Mouse (Mus musculus): ENCODE results near the gene Ybx3. TPM values are rescaled to one million over a fixed set of nuclear protein-coding genes. Genes with fewer than 3 reads are reported as not detected.

Ybx3 gene
- polyA plus RNA-seq, 1 experiment from 2014 or later: 90.2 TPM

DNA sequence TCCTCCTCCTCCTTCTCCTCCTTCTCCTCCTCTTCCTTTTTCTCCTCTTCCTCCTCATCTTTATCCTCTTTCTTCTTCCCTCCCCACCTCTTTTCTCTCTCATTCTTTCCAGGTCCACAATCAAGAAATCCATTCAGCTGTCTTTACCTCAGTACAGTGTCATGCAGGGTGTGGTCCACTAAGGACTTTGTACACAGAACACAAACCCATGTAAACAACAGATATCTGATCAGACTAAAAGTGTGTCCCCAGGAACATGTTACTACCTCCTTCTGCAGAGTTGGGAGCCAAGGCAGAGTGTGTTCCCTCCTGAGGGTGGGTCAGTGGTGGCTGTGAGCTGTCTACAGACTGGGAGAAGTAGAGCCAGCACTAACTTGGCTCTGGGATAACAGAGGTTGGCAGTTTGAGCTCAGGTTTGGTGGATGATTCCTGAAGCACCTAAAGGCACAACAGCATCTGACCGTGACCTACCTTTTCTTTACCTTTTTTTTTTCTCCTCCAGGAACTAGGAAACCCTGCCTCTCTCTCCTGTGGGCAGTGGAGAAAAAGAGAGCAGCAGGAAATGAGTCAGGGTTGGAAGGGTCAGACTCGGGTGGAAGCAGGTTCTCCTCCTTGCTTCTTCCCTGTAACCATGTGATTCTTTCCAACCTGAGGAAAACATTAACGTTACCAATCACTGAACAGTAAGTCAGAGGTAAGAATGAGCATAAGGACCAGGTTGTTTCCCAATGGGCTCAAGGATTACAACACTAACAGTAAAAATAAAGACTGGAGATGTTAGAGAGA, 66.2 kb downstream of the Ybx3 start:
- ATAC-seq (ENCODE audit: low read depth) (no peak), DNase-seq (ENCODE audit: low spot score) (no peak)
- Histone ChIP-seq H3K9ac (ENCODE audit: low read depth, low read length) (no peak overlapping the region), H3K4me2 (ENCODE audit: low read depth, low read length) (no peak overlapping the region), H3K27ac (replicated peaks; ENCODE audit: low read depth, low read length) (no peak overlapping the region), H3K4me3 (ENCODE audit: low read depth, low read length) (no peak overlapping the region), H3K27me3 (replicated peaks; ENCODE audit: control insufficient read depth, insufficient read depth, low read length) (no peaks in the 10 kb centered on the region), H3K4me1 (ENCODE audit: control insufficient read depth, insufficient read depth, low read length) (no peaks in the 10 kb centered on the region), H3K9me3 (ENCODE audit: control insufficient read depth, low read length) (no peaks in the 10 kb centered on the region), H3K36me3 (ENCODE audit: control insufficient read depth, insufficient read depth, low read length) (no peaks in the 10 kb centered on the region)
- 72% methylated on average over 3 of the region's 3 CpGs for WGBS

DNA sequence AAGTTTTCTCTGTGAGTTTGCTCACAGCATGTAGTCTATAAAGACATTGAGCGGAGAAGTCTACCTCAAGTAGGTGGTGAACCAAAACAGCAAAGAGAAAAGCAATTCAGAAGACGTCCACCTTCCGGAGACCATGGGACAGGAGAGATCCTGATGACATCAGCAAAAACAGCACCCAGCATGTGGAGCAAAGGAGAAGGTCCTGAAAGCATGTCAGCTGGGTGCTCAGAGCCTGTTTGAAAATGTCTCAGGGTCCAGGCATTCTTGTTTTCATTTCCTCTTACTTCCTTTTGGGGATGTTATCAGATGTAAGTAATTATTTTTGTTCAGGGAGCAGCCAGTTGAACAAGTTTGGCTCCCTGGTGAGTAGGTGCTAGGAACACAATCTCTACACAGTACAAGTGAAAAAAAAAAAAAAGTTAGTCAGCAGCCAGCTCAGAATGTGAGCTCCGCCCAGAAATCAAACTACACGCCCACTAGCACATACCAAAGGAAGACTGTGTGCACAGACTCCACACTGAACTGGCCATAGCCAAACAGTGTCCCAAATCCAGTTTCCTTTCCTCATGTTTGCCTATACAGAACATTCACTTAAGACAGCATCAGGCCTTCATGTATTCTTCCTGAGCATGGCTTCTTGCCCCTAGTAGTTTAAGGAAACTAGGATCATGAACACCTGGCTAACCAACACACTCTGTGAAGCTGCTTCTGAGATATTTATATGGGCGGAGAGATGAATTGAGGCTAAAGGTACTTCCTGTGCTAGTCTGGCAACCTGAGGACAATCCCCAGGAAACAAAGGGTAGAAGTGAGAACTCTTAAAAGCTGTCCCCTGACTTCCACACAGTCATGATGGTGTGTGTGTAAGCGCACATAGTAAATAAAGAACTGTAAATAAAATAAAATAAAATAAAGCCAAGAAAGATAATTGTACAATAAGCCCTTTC, 71.8 kb downstream of the Ybx3 start:
- no peak overlapping the region for H3K27ac ChIP-seq (replicated peaks; ENCODE audit: low read depth, low read length)
- 81% methylated on average over 7 of the region's 7 CpGs for WGBS
- no peak overlapping the region for H3K4me2 ChIP-seq (ENCODE audit: low read depth, low read length)
- no peak overlapping the region for H3K9ac ChIP-seq (ENCODE audit: low read depth, low read length)
- H3K9me3 ChIP-seq (ENCODE audit: control insufficient read depth, low read length): no peaks in the 10 kb centered on the region
- H3K4me3 ChIP-seq (ENCODE audit: low read depth, low read length): no peak overlapping the region
- ATAC-seq (ENCODE audit: low read depth) (peak; percentile 50; the same call in 1 of the 2 replicates), DNase-seq (ENCODE audit: low spot score) (peak; percentile 30)
- no peaks in the 10 kb centered on the region for H3K4me1 ChIP-seq (ENCODE audit: control insufficient read depth, insufficient read depth, low read length)
- no peaks in the 10 kb centered on the region for H3K36me3 ChIP-seq (ENCODE audit: control insufficient read depth, insufficient read depth, low read length)
- no peaks in the 10 kb centered on the region for H3K27me3 ChIP-seq (replicated peaks; ENCODE audit: control insufficient read depth, insufficient read depth, low read length)

Other genes with a start within 250 kb of the Ybx3 start
- gene Klra2, start 141.1 kb downstream of the Ybx3 start, polyA plus RNA-seq (2014; fragmentation: Nextera tagmentation; extraction: Ambion mirVana): 0.29 TPM in 1 of 2 replicates, not detected in the other
- 50.8 and 64.6 TPM in 2 replicates for gene Magohb, start 95.2 kb downstream of the Ybx3 start, polyA plus RNA-seq (2014; fragmentation: Nextera tagmentation; extraction: Ambion mirVana)
- 1.2 and 2.0 TPM in 2 replicates for gene Styk1, start 34.9 kb downstream of the Ybx3 start, polyA plus RNA-seq (2014; fragmentation: Nextera tagmentation; extraction: Ambion mirVana)
- 0.55 and 3.7 TPM in 2 replicates for gene 5430401F13Rik, start 97.9 kb upstream of the Ybx3 start, polyA plus RNA-seq (2014; fragmentation: Nextera tagmentation; extraction: Ambion mirVana)
- 1.9 and 6.4 TPM in 2 replicates for gene Gm6619, start 97.9 kb upstream of the Ybx3 start, polyA plus RNA-seq (2014; fragmentation: Nextera tagmentation; extraction: Ambion mirVana)
- not detected in 2 replicates for gene Tas2r130, start 242.4 kb upstream of the Ybx3 start, polyA plus RNA-seq (2014; fragmentation: Nextera tagmentation; extraction: Ambion mirVana)

Measured in embryonic facial prominence, embryonic 14.5 days (tissue).